In the genomic region with DNA sequence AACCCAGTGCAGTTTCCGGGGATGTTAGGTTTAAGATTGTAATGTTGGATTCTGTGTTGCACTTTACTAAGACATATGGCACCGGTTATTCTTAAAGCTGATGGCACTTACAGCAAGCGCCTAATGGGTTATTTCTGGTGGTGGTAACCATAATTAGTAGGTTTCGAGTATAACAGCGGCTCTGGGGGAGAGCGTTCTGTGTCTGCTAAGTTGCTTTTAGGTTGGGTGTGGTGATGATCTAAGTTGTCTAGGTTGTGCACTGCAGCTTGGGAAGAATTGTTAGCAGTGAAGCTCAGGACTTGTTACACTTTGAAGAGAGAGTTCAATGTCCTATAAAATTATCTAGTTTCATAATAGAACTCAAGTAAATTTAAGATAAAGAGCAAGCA, we compare ENCODE assay signal across 8 mouse cellular contexts. TPM values are rescaled to one million over a fixed set of nuclear protein-coding genes. Genes with fewer than 3 reads are reported as not detected.
DNase-seq lines count a peak whose midpoint lies in the region; ATAC-seq and TF ChIP-seq lines count a peak whose summit lies in the region.

No protein-coding gene starts in this region.

- H3K4me2 ChIP-seq in lung, embryonic 14.5 days, result peak overlapping the region; percentile 79
- peak overlapping the region; percentile 50 for H3K4me2 ChIP-seq in embryonic facial prominence, embryonic 11.5 days (ENCODE audit: low read depth, low read length)
- peak overlapping the region; percentile 69 for H3K4me2 ChIP-seq in intestine, embryonic 16.5 days (ENCODE audit: low read depth, low read length)

- ATAC-seq in lung, embryonic 14.5 days (ENCODE audit: insufficient read depth), result no peak
- ATAC-seq in embryonic facial prominence, embryonic 11.5 days (replicated peaks; ENCODE audit: insufficient number of reproducible peaks, low FRiP score, low TSS enrichment, low read depth), result no peak
- no peak for ATAC-seq in intestine, embryonic 16.5 days
- no peak for ATAC-seq in frontal cortex, adult (ENCODE audit: low TSS enrichment)

- TF ChIP-seq CTCF in lung, embryonic 14.5 days (IDR thresholded peaks at IDR 0.05; ENCODE audit: low read depth), result no peak
- TF ChIP-seq CTCF in small intestine, adult 2 months (IDR thresholded peaks at IDR 0.05; ENCODE audit: extremely low read depth, insufficient read length, insufficient replicate concordance, low read depth, low read length), result no peak

- peak overlapping the region; percentile 95 for H3K27ac ChIP-seq in lung, embryonic 14.5 days (ENCODE audit: low read depth)
- peak overlapping the region; percentile 82 for H3K27ac ChIP-seq in embryonic facial prominence, embryonic 11.5 days (replicated peaks; ENCODE audit: low read depth, low read length)
- H3K27ac ChIP-seq in intestine, embryonic 16.5 days (ENCODE audit: low read length), result peak overlapping the region; percentile 91
- peak overlapping the region; percentile 80 for H3K27ac ChIP-seq in small intestine, adult 2 months (ENCODE audit: insufficient read depth, low read depth, low read length)

- peak overlapping the region; percentile 95 for H3K9ac ChIP-seq in lung, embryonic 14.5 days
- H3K9ac ChIP-seq in embryonic facial prominence, embryonic 11.5 days (replicated peaks; ENCODE audit: low read length), result peak overlapping the region; percentile 97
- H3K9ac ChIP-seq in intestine, embryonic 16.5 days (ENCODE audit: low read depth, low read length), result peak overlapping the region; percentile 86

- no peak for DNase-seq in lung, embryonic 14.5 days
- DNase-seq in lung, postnatal 14 days, result no peak
- DNase-seq in embryonic facial prominence, embryonic 11.5 days (ENCODE audit: low spot score), result no peak
- no peak for DNase-seq in layer of hippocampus, adult 9-11 months
- no peak for DNase-seq in embryo, embryonic 11 days

- H3K27me3 ChIP-seq in lung, embryonic 14.5 days (ENCODE audit: insufficient read depth, low read length), result no peaks in the 10 kb centered on the region
- no peaks in the 10 kb centered on the region for H3K27me3 ChIP-seq in embryonic facial prominence, embryonic 11.5 days (ENCODE audit: control insufficient read depth, insufficient read depth, low read length)
- no peaks in the 10 kb centered on the region for H3K27me3 ChIP-seq in intestine, embryonic 16.5 days (replicated peaks; ENCODE audit: control insufficient read depth, insufficient read depth, low read length)
- no peaks in the 10 kb centered on the region for H3K27me3 ChIP-seq in small intestine, adult 2 months (ENCODE audit: control insufficient read depth, insufficient read depth, low read length)

- peaks cover 6% of the 10 kb centered on the region; the same call in 1 of the 2 replicates for H3K4me1 ChIP-seq in lung, embryonic 14.5 days (ENCODE audit: insufficient read depth)
- H3K4me1 ChIP-seq in embryonic facial prominence, embryonic 11.5 days (ENCODE audit: control insufficient read depth, insufficient read depth, low read length), result no peaks in the 10 kb centered on the region
- H3K4me1 ChIP-seq in intestine, embryonic 16.5 days (ENCODE audit: control insufficient read depth, insufficient read depth, low read length), result peaks cover 22% of the 10 kb centered on the region
- peaks cover 3% of the 10 kb centered on the region; the same call in 1 of the 2 replicates for H3K4me1 ChIP-seq in small intestine, adult 2 months (ENCODE audit: control insufficient read depth, insufficient read depth, insufficient read length, low read length)

- no peak for TF ChIP-seq POLR2A in small intestine, adult 2 months (IDR thresholded peaks at IDR 0.05; ENCODE audit: low read depth, low read length)

- no peaks in the 10 kb centered on the region for H3K9me3 ChIP-seq in lung, embryonic 14.5 days (ENCODE audit: low read depth, low read length)
- H3K9me3 ChIP-seq in embryonic facial prominence, embryonic 11.5 days (replicated peaks; ENCODE audit: control insufficient read depth, low read length), result no peaks in the 10 kb centered on the region
- H3K9me3 ChIP-seq in intestine, embryonic 16.5 days (ENCODE audit: control insufficient read depth, low read length), result no peaks in the 10 kb centered on the region

- peak overlapping the region; percentile 93 for H3K4me3 ChIP-seq in lung, embryonic 14.5 days (ENCODE audit: low read depth, low read length)
- H3K4me3 ChIP-seq in embryonic facial prominence, embryonic 11.5 days (ENCODE audit: low read depth, low read length), result peak overlapping the region; percentile 87
- peak overlapping the region; percentile 78 for H3K4me3 ChIP-seq in intestine, embryonic 16.5 days (ENCODE audit: low read length)
- H3K4me3 ChIP-seq in small intestine, adult 2 months (ENCODE audit: low read depth, low read length), result peak overlapping the region; percentile 87

- H3K36me3 ChIP-seq in lung, embryonic 14.5 days (ENCODE audit: insufficient read depth), result no peaks in the 10 kb centered on the region
- H3K36me3 ChIP-seq in embryonic facial prominence, embryonic 11.5 days (replicated peaks; ENCODE audit: control insufficient read depth, insufficient read depth, low read depth, low read length), result no peaks in the 10 kb centered on the region
- no peaks in the 10 kb centered on the region for H3K36me3 ChIP-seq in intestine, embryonic 16.5 days (ENCODE audit: control insufficient read depth, insufficient read depth, low read length)
- no peaks in the 10 kb centered on the region for H3K36me3 ChIP-seq in small intestine, adult 2 months (ENCODE audit: control insufficient read depth, insufficient read depth, low read length)

- WGBS in lung, embryonic 14.5 days, result under 1% methylated on average over 6 of the region's 6 CpGs
- under 1% methylated on average over 6 of the region's 6 CpGs for WGBS in embryonic facial prominence, embryonic 11.5 days
- 0% methylated on average over 6 of the region's 6 CpGs for WGBS in intestine, embryonic 16.5 days
- WGBS in small intestine, adult 2 months, result under 1% methylated on average over 6 of the region's 6 CpGs

RNA-seq across cellular contexts. Expression of a gene that starts 1.4 kb away (rescaled TPM):
- polyA plus RNA-seq in lung, embryonic 14.5 days (2014; fragmentation: Nextera tagmentation; extraction: Ambion mirVana), result 22.7 and 24.7 TPM in 2 replicates
- 26.0 and 29.4 TPM in 2 replicates for polyA plus RNA-seq in embryonic facial prominence, embryonic 11.5 days (2014; fragmentation: Nextera tagmentation; extraction: Ambion mirVana)
- polyA plus RNA-seq in intestine, embryonic 16.5 days (2015; fragmentation: Nextera tagmentation; extraction: Ambion mirVana), result 22.3 and 25.9 TPM in 2 replicates
- polyA plus RNA-seq in small intestine, adult 2 months (2012; rRNA removed), result 3.2 and 5.0 TPM in 2 replicates
